Mouse (Mus musculus) kidney, adult 2 months (tissue): ENCODE measurements at regions not wholly inside any gene's neighbourhood (a gene's known extent, or its start where the extent isn't known, plus 50 kb on each side); places are given as distances from the start of the nearest gene placed in this dataset.

ENCODE experiments used
- CTCF ChIP-seq: fragments of 200-500 bp; conservative IDR thresholded peaks from 2 replicates; pipeline ENCODE4 v1.5.1; 2011; ENCODE audit warnings: low read depth, mild to moderate bottlenecking, control low read depth, low read length, moderate library complexity, mixed read lengths; ENCODE audit not compliant: insufficient read depth, insufficient read length
- POLR2A ChIP-seq: fragments of 200-500 bp; IDR thresholded peaks from one replicate; pipeline ENCODE4 v1.6.1; 2011; ENCODE audit warnings: low read depth, low read length, control low read depth

DNA sequence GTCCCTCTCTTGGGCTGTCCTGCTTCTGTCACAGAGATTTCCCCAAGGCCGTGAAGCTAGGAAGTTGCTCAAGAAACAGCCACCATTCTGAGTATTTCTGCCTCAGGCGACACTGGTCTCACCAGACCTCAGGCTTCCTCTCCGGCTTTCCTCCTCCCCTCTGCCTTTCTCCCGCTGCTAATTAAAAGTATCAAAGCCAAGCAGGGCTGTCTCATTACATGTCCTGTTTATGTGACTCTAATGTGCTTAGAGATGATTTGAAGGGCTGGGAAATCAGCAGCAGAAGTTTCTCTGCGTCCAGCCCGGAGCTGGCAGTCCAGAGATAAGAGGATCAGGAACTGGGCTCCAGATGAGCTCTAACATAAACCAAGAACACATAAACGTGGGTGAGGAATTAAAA, 84.3 kb upstream of the Lrfn2 start:
- TF ChIP-seq POLR2A (no peak), CTCF (no peak)
